Mouse (Mus musculus) layer of hippocampus, adult 2 months (tissue): Measurements from ENCODE around the gene Yars. TPM values are rescaled to one million over a fixed set of nuclear protein-coding genes. Genes with fewer than 3 reads are reported as not detected.

Experiments used
- DNase-seq, 2 experiments: peaks; one replicate each; pipeline ENCODE4 v3.0.0; 2022; ENCODE audit warnings: low spot score in 2 of 2
- H3K27ac ChIP-seq: fragments of 200-600 bp; 2 replicates; pipeline ENCODE4 v1.8.1; 2022
- H3K4me3 ChIP-seq: fragments of 200-600 bp; 2 replicates; pipeline ENCODE4 v1.8.1; 2022; ENCODE audit warnings: mild to moderate bottlenecking
- CTCF ChIP-seq: fragments of 200-600 bp; conservative IDR thresholded peaks from 2 replicates; pipeline ENCODE4 v1.8.1; 2022; ENCODE audit warnings: antibody characterized with exemption, mild to moderate bottlenecking, moderate library complexity
- total RNA-seq, 2 experiments: library from RNA; stranded (reverse); gene quantifications; 2 replicates each; pipeline ENCODE4 v1.2.3; 2021

Gene Yars
- total RNA-seq, 2 experiments from 2014 or later: 93.4 to 95.1 TPM

DNA sequence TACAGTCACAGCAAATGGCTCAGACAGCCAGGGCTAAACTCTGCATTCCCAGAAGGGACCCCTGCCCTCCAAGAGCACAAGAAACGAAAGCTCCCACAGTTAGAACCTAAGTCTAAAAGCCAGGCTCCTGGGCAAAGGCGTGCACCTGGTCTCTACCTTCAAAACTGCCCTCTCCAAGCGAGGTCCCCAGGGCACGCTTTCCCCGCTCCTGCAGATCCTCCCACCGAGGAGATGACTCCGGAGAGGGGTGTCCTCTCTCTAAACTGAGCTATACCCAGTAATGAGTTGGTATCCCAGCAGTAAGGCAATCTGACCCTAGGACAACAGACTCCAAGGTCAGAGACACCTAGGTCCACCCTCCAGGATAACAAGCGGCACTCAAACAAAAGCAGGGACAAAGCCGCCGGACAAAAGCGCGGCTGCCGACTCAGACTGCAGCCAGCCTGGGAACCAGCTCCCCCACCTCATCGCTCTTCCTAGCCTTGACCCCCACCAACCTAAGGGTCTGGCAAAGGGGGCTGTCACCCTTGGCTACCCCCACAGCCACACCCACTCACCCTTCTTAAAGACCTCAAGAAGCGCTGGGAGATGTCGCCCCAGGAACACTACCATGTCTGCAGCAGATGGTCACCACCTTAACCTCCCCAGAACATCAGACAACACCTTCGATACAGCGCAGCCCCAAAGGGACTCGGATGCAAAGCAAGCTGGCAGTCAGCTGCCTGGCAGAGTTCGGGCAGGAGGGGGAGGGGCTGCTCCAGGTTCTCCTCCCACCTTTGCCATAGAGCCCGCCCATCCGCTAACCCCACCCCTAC lies 37.8 kb downstream of the Yars start:
- Histone ChIP-seq H3K4me3 (no peak overlapping the region), H3K27ac (no peak overlapping the region)
- TF ChIP-seq CTCF: no peak
- DNase-seq: no peak

DNA sequence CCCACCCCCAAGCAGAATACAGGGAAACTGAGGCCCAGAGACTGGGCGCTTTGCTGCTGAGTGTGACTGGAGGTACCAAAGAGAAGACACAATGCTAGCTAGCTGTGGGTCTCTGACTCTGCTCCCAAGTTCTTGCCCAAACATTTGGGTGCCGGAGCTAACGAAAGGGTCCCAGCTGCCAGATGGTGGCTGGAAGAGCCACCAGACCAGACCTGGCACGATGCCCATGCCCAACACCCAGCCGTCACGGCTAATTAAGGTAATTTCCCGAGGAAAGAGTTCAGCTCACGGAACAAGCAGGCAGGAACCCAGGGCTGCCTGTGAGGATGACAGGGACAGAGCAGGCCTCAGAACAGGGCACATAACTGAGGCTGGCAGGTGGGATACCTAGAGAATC lies 38.4 kb downstream of the Yars start:
- Histone ChIP-seq H3K27ac (no peak overlapping the region), H3K4me3 (no peak overlapping the region)
- no peak for TF ChIP-seq CTCF
- DNase-seq: no peak

DNA sequence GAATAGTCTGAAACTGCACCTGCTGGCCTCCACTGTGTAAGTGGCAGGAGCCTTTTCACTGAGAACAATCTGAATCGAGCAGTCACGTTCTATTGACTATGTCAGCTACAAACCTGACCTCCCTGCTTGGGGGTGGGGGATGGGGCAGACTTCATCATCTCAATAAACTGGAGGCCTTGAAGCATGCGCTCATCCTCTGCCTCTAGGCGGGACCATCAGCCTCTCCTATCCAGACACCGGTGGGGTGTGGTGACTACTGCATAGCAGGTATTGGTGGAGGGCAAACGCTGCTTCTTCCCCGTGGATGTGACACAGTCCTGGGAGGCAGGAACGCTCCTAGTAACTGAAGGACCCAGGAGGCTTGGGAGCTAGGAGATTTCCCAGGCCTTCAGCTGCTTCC lies 41.4 kb downstream of the Yars start:
- Histone ChIP-seq H3K27ac (no peak overlapping the region), H3K4me3 (no peak overlapping the region)
- TF ChIP-seq CTCF: no peak
- DNase-seq: no peak

DNA sequence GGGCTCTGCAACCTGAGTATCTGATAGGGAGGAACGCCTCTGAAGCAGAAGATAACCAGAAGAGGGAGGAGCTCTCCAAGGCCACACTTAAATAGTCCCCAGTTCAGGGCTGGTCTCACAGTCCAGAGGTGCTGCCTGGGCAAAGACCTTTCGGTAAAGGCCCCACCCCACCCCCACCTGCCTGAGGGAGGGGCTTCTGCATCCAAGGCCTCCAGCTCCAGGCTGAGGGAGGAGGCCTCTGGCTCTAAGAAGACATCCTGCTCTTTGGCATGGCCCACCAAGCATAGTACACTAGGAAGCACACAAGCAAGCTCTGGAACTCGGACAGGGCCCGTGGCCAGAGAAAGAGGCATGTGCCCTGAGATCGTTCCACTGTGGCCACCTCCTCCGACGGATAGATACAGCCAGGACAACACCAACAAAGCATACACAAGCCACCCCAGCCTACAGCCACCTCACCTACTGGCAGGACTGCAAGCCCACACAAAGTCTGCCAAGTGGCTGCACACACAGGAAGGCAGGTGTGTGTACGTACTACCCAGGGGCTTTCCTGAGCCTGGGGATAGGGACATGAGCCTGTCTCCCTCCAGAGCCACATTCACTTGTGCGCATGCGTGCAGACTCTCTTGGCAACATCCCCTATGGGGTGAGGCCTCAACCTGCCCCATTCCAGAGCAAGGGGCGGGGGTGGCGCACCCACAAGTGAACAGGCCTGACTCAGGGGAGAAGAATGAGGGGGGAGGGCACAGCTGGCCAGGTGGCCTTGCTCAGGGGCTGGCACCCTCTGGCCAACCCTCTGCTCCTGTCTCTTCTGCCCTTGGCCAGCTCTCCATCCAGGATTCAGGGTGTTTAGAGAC lies 42.3 kb downstream of the Yars start:
- H3K27ac ChIP-seq: no peak overlapping the region

DNA sequence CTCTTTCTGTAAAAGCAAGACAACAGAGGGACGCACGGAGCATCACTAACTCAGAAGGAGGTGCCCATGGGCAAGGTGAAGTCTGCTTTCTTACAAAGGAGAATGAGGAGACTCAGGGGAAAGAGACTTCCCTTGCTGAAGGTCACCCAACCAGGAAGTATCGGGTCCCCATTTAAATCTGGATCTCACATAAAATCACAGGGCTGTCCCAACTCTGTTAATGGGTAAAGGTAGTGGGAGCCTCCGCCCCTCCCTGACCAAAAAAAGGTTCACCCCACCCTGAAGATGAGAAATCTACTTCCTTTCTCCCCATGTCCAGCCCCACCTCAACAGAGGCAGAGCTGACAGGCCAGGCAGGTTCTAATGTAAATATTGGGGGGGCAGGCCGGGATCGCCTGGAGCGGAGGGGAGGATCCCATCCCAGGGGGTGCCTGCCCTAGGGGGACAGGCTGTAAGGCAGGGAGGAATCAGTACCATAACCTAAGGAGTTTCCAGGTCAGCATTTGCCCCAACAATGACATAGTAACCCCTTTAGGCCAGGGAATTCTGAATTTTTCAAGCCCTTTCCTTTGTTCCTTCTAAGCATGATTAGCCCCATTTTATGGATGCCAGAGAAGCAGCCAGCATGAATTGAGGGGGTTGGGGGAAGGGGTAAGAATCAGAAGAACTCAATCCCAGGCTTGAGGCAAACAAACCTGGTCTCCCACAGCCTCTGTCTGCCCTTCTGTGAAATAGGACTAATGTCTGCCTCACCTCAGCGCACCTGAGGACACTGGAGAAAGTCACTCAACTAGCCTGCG lies 43.2 kb downstream of the Yars start:
- no peak for TF ChIP-seq CTCF
- DNase-seq: no peak
- H3K27ac ChIP-seq: no peak overlapping the region
- no peak overlapping the region for H3K4me3 ChIP-seq

More for the DNA sequence above, 42.3 kb downstream of the Yars start:
- no peak for TF ChIP-seq CTCF
- H3K4me3 ChIP-seq: no peak overlapping the region
- no peak for DNase-seq

DNA sequence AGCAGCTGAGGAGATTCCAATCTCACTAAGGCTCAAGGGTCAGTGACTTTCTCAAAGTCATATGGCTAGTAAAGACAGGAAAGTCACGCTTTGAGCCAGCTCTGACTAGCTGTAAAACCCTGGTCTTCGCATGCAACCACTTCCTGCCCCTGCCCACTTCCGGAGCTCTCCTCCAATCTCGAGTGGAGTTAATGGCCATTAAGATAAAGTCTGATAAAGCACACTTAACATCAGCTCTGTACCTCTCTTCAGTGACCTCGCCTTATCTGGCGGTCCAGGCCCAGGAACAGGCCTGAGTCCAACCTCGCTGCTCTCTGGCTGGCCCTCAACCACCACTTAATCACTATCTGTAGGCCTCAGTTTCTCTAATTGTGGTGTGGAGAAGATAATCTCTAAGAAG lies 44.9 kb downstream of the Yars start:
- TF ChIP-seq CTCF: no peak
- no peak overlapping the region for H3K27ac ChIP-seq
- no peak for DNase-seq
- H3K4me3 ChIP-seq: no peak overlapping the region

DNA sequence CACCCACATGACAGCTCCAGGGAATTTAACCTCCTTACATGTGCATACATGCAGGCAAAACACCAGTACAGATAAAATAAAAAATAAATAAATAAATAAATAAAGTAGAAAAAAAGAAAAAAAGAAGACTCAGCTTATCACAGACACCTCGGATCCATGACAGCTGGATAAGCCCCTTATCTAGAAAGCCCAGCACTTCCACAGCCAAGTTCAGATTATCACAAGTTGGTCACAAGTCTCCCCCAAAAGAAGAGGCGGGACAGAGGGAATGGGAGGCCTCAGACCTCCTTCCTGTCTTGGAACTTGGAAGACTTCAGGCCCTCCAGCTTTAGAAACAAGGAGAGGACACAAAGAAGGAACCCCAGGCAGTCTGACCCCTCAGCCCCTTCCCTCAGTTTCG lies 45.6 kb downstream of the Yars start:
- no peak for DNase-seq
- no peak for TF ChIP-seq CTCF
- Histone ChIP-seq H3K4me3 (no peak overlapping the region), H3K27ac (no peak overlapping the region)

DNA sequence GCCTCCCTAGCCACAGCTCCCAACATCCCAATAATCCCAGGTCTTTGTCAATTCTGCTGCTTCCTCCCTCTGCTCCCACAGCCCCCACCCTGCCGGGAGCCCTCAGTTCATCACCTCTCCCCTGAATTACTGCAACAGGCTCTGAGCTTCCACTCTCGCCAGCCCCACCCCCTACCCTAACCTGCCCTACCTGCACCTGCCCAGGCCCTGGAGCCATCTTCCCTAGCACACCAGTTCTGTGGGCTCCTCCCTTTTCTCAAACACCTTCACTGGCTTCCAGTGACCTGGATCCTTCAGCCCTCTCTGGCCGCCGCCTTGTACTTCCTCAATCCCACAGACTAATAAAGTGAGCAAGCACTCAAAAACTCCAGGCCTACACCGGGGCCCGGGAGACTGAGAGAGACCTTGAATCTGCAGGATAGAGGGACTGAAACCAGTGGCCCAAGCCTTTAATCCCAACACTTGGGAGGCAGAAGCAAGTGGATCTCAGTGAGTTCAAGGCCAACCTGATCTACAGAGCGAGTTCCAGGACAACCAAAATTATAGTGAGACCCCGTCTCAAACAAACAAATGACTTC lies 46.8 kb downstream of the Yars start:
- no peak for TF ChIP-seq CTCF
- DNase-seq: no peak
- no peak overlapping the region for H3K27ac ChIP-seq
- H3K4me3 ChIP-seq: no peak overlapping the region

DNA sequence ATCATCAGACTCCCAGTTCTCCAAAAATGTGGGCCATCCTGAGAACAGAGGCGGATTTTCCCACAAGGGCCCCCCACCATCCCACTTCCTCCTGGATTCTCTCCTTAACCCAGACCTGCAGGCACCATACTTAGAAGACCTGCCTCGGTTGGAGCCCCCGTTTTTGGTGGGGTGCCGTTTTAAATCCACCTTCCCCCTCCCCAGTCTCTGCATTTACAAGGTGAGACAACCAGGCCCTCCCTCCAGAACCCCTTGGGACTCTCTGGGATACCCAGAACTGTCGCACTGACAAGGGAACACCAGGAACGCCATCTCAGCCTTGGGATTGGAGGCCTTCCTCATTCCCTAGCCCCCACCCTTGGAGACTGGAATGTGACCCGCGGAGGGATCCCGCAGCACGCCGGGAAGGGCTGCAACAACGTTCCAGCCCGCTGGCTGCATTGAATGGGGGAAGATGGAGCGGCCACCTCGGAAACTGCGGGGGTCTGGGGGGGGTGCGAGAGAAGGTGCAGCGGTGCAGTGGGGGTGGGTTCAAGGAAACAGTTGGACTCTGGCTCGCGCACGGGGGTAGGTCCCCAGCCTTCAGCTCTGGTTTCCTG lies 48.4 kb downstream of the Yars start:
- H3K4me3 ChIP-seq: peak overlapping the region; percentile 65
- DNase-seq: peak in 1 of 2 experiments; percentile 15
- TF ChIP-seq CTCF: no peak
- no peak overlapping the region for H3K27ac ChIP-seq

DNA sequence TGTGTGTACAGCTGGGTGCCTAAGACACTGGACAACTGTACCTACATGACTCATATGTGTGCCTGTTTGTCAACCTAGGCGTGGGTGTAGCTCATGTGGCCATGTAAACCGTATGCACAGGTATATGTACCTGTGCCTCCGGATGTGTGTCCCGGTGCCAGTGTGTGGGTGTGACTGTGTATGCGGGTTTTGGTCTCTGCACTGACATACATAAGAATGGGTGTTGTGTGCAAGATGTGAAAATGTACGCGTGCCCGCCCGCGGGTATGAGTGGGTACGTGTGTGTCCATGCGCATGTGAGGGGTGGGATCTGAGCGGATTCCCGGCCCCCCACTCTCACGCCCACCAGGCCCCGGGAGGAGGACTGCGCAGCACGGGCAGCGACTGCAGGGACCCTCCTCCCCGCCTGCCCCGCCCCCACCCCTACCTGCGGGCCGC lies 49.0 kb downstream of the Yars start:
- Histone ChIP-seq H3K4me3 (peak overlapping the region; percentile 65), H3K27ac (peak overlapping the region; percentile 55; the same call in 1 of the 2 replicates)
- no peak for TF ChIP-seq CTCF
- DNase-seq: no peak

DNA sequence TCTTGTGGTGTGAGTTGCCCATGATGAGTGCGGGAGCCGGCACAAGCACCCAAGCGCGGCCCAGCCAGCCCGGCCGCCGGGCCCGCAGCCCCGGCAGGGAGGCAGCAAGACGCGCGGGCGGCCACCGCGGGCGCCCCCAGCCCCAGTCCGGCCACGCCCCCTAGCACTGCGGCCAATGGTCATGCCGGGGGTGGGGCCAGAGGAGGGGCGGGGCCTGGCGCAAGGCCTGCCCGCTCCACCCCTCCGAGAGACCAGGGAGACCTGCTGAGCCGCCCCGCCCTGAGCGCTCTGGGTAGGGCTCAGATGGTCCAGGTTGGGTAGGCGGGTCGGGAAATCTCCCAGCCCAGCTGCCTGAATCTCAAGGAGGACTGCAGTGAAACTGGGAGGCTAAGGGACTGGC lies 49.5 kb downstream of the Yars start:
- no peak for TF ChIP-seq CTCF
- DNase-seq: peak; percentile 56 to 58
- Histone ChIP-seq H3K27ac (peak overlapping the region; percentile 55; the same call in 1 of the 2 replicates), H3K4me3 (peak overlapping the region; percentile 65)

DNA sequence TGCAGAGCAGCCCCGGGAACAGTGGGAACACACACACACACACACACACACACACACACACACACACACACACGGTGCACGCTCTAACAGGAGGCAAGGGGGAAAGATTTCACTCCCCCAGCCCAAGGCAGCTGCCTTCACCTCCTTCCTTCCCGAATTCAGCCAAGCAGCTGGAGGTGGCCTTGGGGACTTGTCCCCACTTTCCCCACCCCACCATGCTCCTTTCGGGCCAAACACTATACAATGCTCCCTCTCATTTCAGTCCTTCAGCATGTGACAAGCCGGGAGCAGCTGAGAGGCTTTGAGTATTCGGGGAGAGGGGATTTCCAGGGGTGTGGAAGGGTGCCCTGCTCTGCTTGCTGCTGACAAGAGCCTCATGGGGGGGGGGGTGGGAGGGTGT lies 52.3 kb downstream of the Yars start:
- DNase-seq: peak in 1 of 2 experiments; percentile 14
- Histone ChIP-seq H3K27ac (no peak overlapping the region), H3K4me3 (no peak overlapping the region)
- no peak for TF ChIP-seq CTCF
